Mouse (Mus musculus) cerebellum, adult 2 months (tissue): ENCODE data around the gene Atf7ip. TPM values are rescaled to one million over a fixed set of nuclear protein-coding genes. Genes with fewer than 3 reads are reported as not detected.

ENCODE experiments used
- DNase-seq, 2 experiments: peaks; one replicate each; pipeline ENCODE4 v3.0.0; 2021
- H3K27ac ChIP-seq: fragments of 200-500 bp; 2 replicates; pipeline ENCODE4 v1.5.1; 2012; ENCODE audit warnings: low read length, control low read depth, inconsistent platforms; ENCODE audit not compliant: insufficient read depth
- H3K27me3 ChIP-seq: fragments of 200-500 bp; 2 replicates; pipeline ENCODE4 v1.6.1; 2012; ENCODE audit warnings: inconsistent platforms, mild to moderate bottlenecking, low read length, moderate library complexity; ENCODE audit not compliant: control insufficient read depth, insufficient read depth
- H3K4me1 ChIP-seq: fragments of 200-500 bp; 2 replicates; pipeline ENCODE4 v1.6.1; 2011; ENCODE audit warnings: low read length; ENCODE audit not compliant: control insufficient read depth, insufficient read depth
- H3K4me3 ChIP-seq: fragments of 200-500 bp; replicated peaks from 2 replicates; pipeline ENCODE3; 2011; ENCODE audit warnings: mild to moderate bottlenecking, low read depth, low read length, control low read depth; ENCODE audit not compliant: insufficient read depth
- CTCF ChIP-seq: fragments of 200-500 bp; IDR thresholded peaks from 2 replicates; pipeline ENCODE4 v1.5.1; 2011; ENCODE audit warnings: low read depth, mild to moderate bottlenecking, control low read depth, low read length, moderate library complexity, borderline replicate concordance; ENCODE audit not compliant: insufficient read depth
- POLR2A ChIP-seq: fragments of 200-500 bp; IDR thresholded peaks from 2 replicates; pipeline ENCODE4 v1.6.1; 2011; ENCODE audit warnings: low read length, control low read depth, borderline replicate concordance; ENCODE audit not compliant: insufficient read depth
- WGBS: fragments of 180-500 bp; shearing (Covaris S2); methylation state at CpG from one replicate; pipeline ENCODE4 v1.1.7; 2018; 5-methylcytosine and 5-hydroxymethylcytosine counted together
- polyA plus RNA-seq: library from polyadenylated mRNA; depleted of rRNA; stranded (reverse); fragments of >200 nt; gene quantifications from 2 replicates; pipeline ENCODE4 v1.2.3, GENCODE M21; 2012; rRNA removed

Atf7ip gene
- polyA plus RNA-seq, 1 experiment: 83.0 TPM

- WGBS: 87% methylated on average over 10 of the region's 10 CpGs
- Histone ChIP-seq H3K4me1 (no peaks in the 10 kb centered on the region; the same call in 1 of the 2 replicates), H3K27me3 (no peaks in the 10 kb centered on the region), H3K4me3 (no peak overlapping the region), H3K27ac (no peak overlapping the region)
- TF ChIP-seq POLR2A (no peak), CTCF (no peak)
- no peak for DNase-seq
Observed at GRCm38 (mm10) chr6:136647455-136647861, 141.5 kb downstream of the Atf7ip start.

DNA sequence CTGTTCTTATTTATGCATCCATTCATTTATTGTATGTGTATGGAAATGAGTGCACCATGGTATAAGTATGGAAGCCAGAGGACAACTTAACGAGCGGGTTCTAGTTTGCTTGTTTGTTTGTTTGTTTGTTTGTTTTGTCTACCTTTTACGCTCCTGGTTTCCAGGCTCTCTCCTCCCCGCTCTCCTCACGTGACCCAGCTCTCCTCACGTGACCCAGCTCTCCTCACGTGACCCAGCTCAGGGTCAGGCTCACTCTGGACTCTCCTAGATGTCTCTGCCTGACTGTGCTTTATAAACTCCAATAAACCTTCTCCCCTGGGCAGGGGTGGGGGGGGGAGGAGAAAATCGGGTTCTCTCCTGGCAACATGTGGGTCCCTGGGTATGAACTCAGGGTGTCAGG lies 144.7 kb downstream of the Atf7ip start:
- Histone ChIP-seq H3K4me3 (no peak overlapping the region), H3K4me1 (no peaks in the 10 kb centered on the region; the same call in 1 of the 2 replicates), H3K27me3 (no peaks in the 10 kb centered on the region), H3K27ac (no peak overlapping the region)
- 92% methylated on average over 8 of the region's 8 CpGs for WGBS
- TF ChIP-seq CTCF (no peak), POLR2A (no peak)
- DNase-seq: no peak

DNA sequence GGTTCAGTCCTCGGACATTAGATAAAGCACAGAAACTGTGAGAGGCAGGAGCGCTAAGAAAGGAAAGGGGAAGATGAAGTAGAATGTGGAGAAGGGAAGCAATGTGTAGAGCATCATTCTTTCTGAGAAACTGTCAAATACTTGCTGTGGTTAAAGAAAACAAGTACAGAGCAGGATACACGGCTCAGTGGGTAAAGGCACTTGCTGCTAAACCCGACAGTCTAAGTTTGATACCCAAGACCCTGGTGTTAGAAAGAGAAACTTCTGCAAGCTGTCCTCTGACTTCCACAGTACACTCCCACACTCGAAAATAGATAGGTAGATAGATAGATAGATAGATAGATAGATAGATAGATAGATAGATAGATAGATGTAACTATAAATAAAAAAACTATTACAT lies 147.4 kb downstream of the Atf7ip start:
- TF ChIP-seq POLR2A (no peak), CTCF (no peak)
- H3K4me3 ChIP-seq: no peak overlapping the region
- DNase-seq: no peak
- no peaks in the 10 kb centered on the region for H3K4me1 ChIP-seq
- 71% methylated on average over 5 of the region's 5 CpGs for WGBS
- H3K27ac ChIP-seq: no peak overlapping the region
- no peaks in the 10 kb centered on the region for H3K27me3 ChIP-seq

DNA sequence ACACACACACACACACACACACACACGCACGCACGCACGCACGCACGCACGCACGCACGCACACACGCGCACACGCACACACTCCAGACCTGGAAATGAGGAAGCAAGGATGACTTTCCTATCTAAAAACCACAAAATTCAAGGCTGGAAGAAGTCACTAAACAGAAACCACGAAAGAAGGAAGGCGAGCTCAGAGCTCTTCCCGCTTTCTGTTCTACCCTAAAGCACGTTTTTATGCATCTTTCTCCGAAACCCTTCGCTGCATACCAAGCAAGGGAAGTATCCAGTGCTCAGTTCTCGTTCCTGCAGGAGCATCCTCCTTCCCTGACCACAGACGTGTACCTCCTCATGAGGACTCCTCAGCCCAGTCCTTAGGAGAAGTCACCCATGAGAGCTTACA lies 148.5 kb downstream of the Atf7ip start:
- no peak for DNase-seq
- Histone ChIP-seq H3K27ac (no peak overlapping the region), H3K4me3 (no peak overlapping the region), H3K4me1 (no peaks in the 10 kb centered on the region), H3K27me3 (no peaks in the 10 kb centered on the region)
- no peak for TF ChIP-seq CTCF
- TF ChIP-seq POLR2A: no peak
- 87% methylated on average over 20 of the region's 20 CpGs for WGBS

DNA sequence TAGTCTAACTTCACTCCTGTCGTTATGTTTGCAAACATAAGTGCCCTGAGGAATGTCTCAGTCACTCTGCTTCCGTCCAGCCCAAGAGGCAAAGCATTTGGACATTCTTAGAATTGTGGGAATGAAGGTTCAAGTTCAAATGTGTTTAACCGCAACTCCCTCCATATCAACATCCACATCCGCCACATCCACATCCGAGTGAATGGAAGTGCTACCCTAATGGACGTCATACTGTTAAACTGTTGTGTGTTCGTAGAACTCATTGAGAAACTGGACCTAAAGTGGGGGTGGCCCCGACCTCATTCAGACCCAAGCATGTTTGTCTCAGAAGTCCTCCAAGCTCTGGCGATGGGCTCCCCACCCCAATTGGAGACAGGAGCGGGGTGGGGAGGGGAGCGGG lies 149.8 kb downstream of the Atf7ip start:
- Histone ChIP-seq H3K27ac (no peak overlapping the region), H3K4me3 (no peak overlapping the region), H3K27me3 (no peaks in the 10 kb centered on the region), H3K4me1 (no peaks in the 10 kb centered on the region)
- no peak for DNase-seq
- 72% methylated on average over 11 of the region's 11 CpGs for WGBS
- TF ChIP-seq POLR2A (no peak), CTCF (no peak)

DNA sequence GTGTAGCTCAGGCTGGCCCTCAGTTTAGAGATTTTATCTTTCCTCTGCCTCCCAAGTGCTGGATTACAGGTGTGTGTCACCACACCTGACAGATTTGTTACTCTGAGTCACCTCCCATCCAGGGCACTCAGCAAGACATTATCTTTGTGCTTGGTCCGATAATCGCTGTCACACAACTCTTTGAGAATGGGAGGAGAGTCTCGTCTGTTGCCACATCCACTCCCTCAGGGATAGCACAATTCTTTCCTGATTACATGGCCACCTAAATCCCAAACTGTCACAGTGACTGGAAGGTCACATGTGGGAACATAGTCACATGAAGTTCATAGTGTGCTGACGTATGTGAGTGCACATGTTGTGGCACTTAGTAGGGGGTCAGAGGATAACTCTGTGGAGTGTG lies 152.3 kb downstream of the Atf7ip start:
- TF ChIP-seq CTCF (no peak), POLR2A (no peak)
- H3K27me3 ChIP-seq: peaks cover 1% of the 10 kb centered on the region; the same call in 1 of the 2 replicates
- DNase-seq: no peak
- H3K4me3 ChIP-seq: no peak overlapping the region
- no peaks in the 10 kb centered on the region for H3K4me1 ChIP-seq
- H3K27ac ChIP-seq: no peak overlapping the region
- 90% methylated on average over 4 of the region's 4 CpGs for WGBS

- Histone ChIP-seq H3K4me1 (no peaks in the 10 kb centered on the region), H3K4me3 (no peak overlapping the region), H3K27me3 (peaks cover 1% of the 10 kb centered on the region; the same call in 1 of the 2 replicates), H3K27ac (no peak overlapping the region)
- TF ChIP-seq CTCF (no peak), POLR2A (no peak)
- WGBS: 90% methylated on average over 9 of the region's 9 CpGs
- DNase-seq: no peak
Observed at GRCm38 (mm10) chr6:136659226-136659625, 153.3 kb downstream of the Atf7ip start.

Other genes starting within 250 kb of the Atf7ip start
- 0.11 TPM in 1 of 2 replicates, not detected in the other for gene Gm8994, start 178.6 kb upstream of the Atf7ip start, polyA plus RNA-seq
- not detected in 2 replicates for gene E330021D16Rik, start 90.6 kb upstream of the Atf7ip start, polyA plus RNA-seq
- gene Plbd1, start 155.8 kb downstream of the Atf7ip start, polyA plus RNA-seq: 0.11 and 0.15 TPM in 2 replicates